Mouse (Mus musculus) megakaryocyte, embryonic 14.5 days (primary cell): ENCODE data around the gene Sppl2a.

Experiments used
- FLI1 ChIP-seq: IDR thresholded peaks from 2 replicates; pipeline ENCODE4 v1.6.1; 2012; ENCODE audit warnings: low read length, inconsistent platforms, mixed read lengths
- GATA1 ChIP-seq: IDR thresholded peaks from 3 replicates; pipeline ENCODE4 v1.6.1; 2012; ENCODE audit warnings: mixed read lengths, low read length, inconsistent platforms, borderline replicate concordance

DNA sequence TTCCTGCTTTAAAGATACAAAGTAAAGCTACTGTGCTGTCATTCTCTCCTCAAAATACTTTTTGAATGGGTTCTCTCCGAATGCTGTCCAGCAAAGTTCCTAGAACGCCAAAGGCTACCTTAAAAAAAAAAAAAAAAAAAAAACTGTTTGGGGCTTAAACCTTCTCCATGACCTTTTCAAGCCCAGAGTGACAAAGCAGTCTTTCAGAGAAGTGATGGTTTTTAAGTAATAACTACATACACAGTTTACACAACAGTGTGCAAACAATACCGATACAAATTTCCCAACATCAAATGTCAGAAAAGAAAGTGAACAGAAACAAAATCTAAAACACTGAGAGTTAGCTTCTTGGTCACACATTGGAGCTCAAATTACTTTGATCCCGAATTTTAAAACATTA lies 1.3 kb downstream of the Sppl2a start:
- TF ChIP-seq FLI1 (no peak), GATA1 (no peak)
